Mouse (Mus musculus) neural tube, embryonic 14.5 days (tissue): ENCODE data around the gene Grik3. TPM values are rescaled to one million over a fixed set of nuclear protein-coding genes. Genes with fewer than 3 reads are reported as not detected.

Source experiments
- ATAC-seq: fragments of 200-750 bp; cut with Nextera tagmentation; 2 replicates; pipeline ENCODE4 v1.8.0; 2017; ENCODE audit warnings: low read depth, mild to moderate bottlenecking, moderate TSS enrichment, moderate library complexity
- H3K27ac ChIP-seq: fragments of 300-500 bp; sonication (generic); 2 replicates; pipeline ENCODE4 v1.5.1; 2014; ENCODE audit warnings: low read depth, mild to moderate bottlenecking, control low read depth, low read length, moderate library complexity, mixed read lengths
- H3K27me3 ChIP-seq: fragments of 300-500 bp; sonication (generic); 2 replicates; pipeline ENCODE4 v1.6.1; 2014; ENCODE audit warnings: low read length; ENCODE audit not compliant: control insufficient read depth, insufficient read depth
- H3K36me3 ChIP-seq: fragments of 300-500 bp; sonication (generic); 2 replicates; pipeline ENCODE4 v1.6.1; 2014; ENCODE audit warnings: low read length, mixed read lengths; ENCODE audit not compliant: control insufficient read depth, insufficient read depth
- H3K4me1 ChIP-seq: fragments of 300-500 bp; sonication (generic); 2 replicates; pipeline ENCODE4 v1.6.1; 2014; ENCODE audit warnings: low read length; ENCODE audit not compliant: control insufficient read depth, insufficient read depth
- H3K4me2 ChIP-seq: fragments of 300-500 bp; sonication (generic); 2 replicates; pipeline ENCODE4 v1.6.1; 2014; ENCODE audit warnings: mild to moderate bottlenecking, low read depth, low read length, control low read depth
- H3K4me3 ChIP-seq: fragments of 300-500 bp; sonication (generic); 2 replicates; pipeline ENCODE4 v1.5.1; 2014; ENCODE audit warnings: low read depth, low read length, control low read depth, mixed read lengths
- H3K9ac ChIP-seq: fragments of 300-500 bp; sonication (generic); replicated peaks from 2 replicates; pipeline ENCODE4 v1.6.1; 2014; ENCODE audit warnings: low read depth, mild to moderate bottlenecking, control low read depth, low read length, mixed read lengths
- H3K9me3 ChIP-seq: fragments of 300-500 bp; sonication (generic); 2 replicates; pipeline ENCODE4 v1.6.1; 2016; ENCODE audit warnings: low read length; ENCODE audit not compliant: control insufficient read depth
- WGBS: fragments of 180-500 bp; shearing (Covaris S2); extraction: QIAGEN DNeasy Blood & Tissue Kit; methylation state at CpG from one replicate; pipeline ENCODE4 v1.1.7; 2014; 5-methylcytosine and 5-hydroxymethylcytosine counted together
- polyA plus RNA-seq: library from polyadenylated mRNA; unstranded; fragments of >200 nt; fragmentation: Nextera tagmentation; extraction: Ambion mirVana; gene quantifications from 2 replicates; pipeline ENCODE4 v1.2.1, GENCODE M21; 2014

Grik3 gene
- polyA plus RNA-seq, 1 experiment from 2014 or later, result 8.0 TPM

GRCm38 (mm10) chr4:125618524-125619320 is 128.2 kb downstream of the Grik3 start:
- no peak for ATAC-seq
- Histone ChIP-seq H3K4me2 (no peak overlapping the region), H3K27ac (no peak overlapping the region), H3K9ac (no peak overlapping the region), H3K36me3 (no peaks in the 10 kb centered on the region), H3K27me3 (no peaks in the 10 kb centered on the region), H3K9me3 (no peaks in the 10 kb centered on the region), H3K4me1 (no peaks in the 10 kb centered on the region), H3K4me3 (no peak overlapping the region)
- WGBS, result 79% methylated on average over 8 of the region's 8 CpGs

- no peak overlapping the region for H3K9ac ChIP-seq
- H3K36me3 ChIP-seq, result no peaks in the 10 kb centered on the region
- WGBS, result 84% methylated on average over 9 of the region's 9 CpGs
- no peak for ATAC-seq
- H3K4me2 ChIP-seq, result no peak overlapping the region
- H3K4me1 ChIP-seq, result no peaks in the 10 kb centered on the region
- H3K27me3 ChIP-seq, result no peaks in the 10 kb centered on the region
- no peaks in the 10 kb centered on the region for H3K9me3 ChIP-seq
- no peak overlapping the region for H3K27ac ChIP-seq
- H3K4me3 ChIP-seq, result no peak overlapping the region
Measured at GRCm38 (mm10) chr4:125624885-125625678, 134.6 kb downstream of the Grik3 start.

- no peak overlapping the region for H3K9ac ChIP-seq
- no peaks in the 10 kb centered on the region for H3K27me3 ChIP-seq
- 71% methylated on average over 4 of the region's 4 CpGs for WGBS
- H3K36me3 ChIP-seq, result no peaks in the 10 kb centered on the region
- no peak for ATAC-seq
- H3K4me3 ChIP-seq, result no peak overlapping the region
- no peak overlapping the region for H3K4me2 ChIP-seq
- peak overlapping the region; percentile 25; the same call in 1 of the 2 replicates for H3K27ac ChIP-seq
- H3K9me3 ChIP-seq, result no peaks in the 10 kb centered on the region
- no peaks in the 10 kb centered on the region for H3K4me1 ChIP-seq
Measured at GRCm38 (mm10) chr4:125629544-125629943, 139.0 kb downstream of the Grik3 start.

GRCm38 (mm10) chr4:125635037-125635436 is 144.5 kb downstream of the Grik3 start:
- no peak overlapping the region for H3K9ac ChIP-seq
- H3K36me3 ChIP-seq, result no peaks in the 10 kb centered on the region
- no peaks in the 10 kb centered on the region for H3K27me3 ChIP-seq
- WGBS, result 74% methylated on average over 11 of the region's 11 CpGs
- ATAC-seq, result no peak
- no peak overlapping the region for H3K4me2 ChIP-seq
- no peaks in the 10 kb centered on the region for H3K4me1 ChIP-seq
- no peak overlapping the region for H3K27ac ChIP-seq
- no peaks in the 10 kb centered on the region for H3K9me3 ChIP-seq
- H3K4me3 ChIP-seq, result no peak overlapping the region

GRCm38 (mm10) chr4:125636616-125637304 is 146.3 kb downstream of the Grik3 start:
- no peaks in the 10 kb centered on the region for H3K4me1 ChIP-seq
- no peak overlapping the region for H3K9ac ChIP-seq
- no peaks in the 10 kb centered on the region for H3K36me3 ChIP-seq
- 66% methylated on average over 13 of the region's 13 CpGs for WGBS
- no peak overlapping the region for H3K4me3 ChIP-seq
- ATAC-seq, result no peak
- H3K27ac ChIP-seq, result no peak overlapping the region
- no peaks in the 10 kb centered on the region; the same call in 1 of the 2 replicates for H3K27me3 ChIP-seq
- H3K4me2 ChIP-seq, result no peak overlapping the region
- H3K9me3 ChIP-seq, result no peaks in the 10 kb centered on the region

- Histone ChIP-seq H3K27ac (no peak overlapping the region), H3K4me2 (no peak overlapping the region), H3K27me3 (no peaks in the 10 kb centered on the region; the same call in 1 of the 2 replicates), H3K9me3 (no peaks in the 10 kb centered on the region), H3K9ac (no peak overlapping the region), H3K4me3 (no peak overlapping the region), H3K36me3 (no peaks in the 10 kb centered on the region), H3K4me1 (no peaks in the 10 kb centered on the region)
- no peak for ATAC-seq
- 66% methylated on average over 13 of the region's 13 CpGs for WGBS
Measured at GRCm38 (mm10) chr4:125637364-125637763, 146.9 kb downstream of the Grik3 start.

- no peaks in the 10 kb centered on the region; the same call in 1 of the 2 replicates for H3K27me3 ChIP-seq
- no peak overlapping the region for H3K9ac ChIP-seq
- H3K4me3 ChIP-seq, result no peak overlapping the region
- WGBS, result 85% methylated on average over 9 of the region's 9 CpGs
- ATAC-seq, result no peak
- no peaks in the 10 kb centered on the region for H3K36me3 ChIP-seq
- H3K4me1 ChIP-seq, result peaks cover 9% of the 10 kb centered on the region
- H3K27ac ChIP-seq, result no peak overlapping the region
- H3K9me3 ChIP-seq, result no peaks in the 10 kb centered on the region
- no peak overlapping the region for H3K4me2 ChIP-seq
Measured at GRCm38 (mm10) chr4:125640520-125640919, 150.0 kb downstream of the Grik3 start.

- no peaks in the 10 kb centered on the region for H3K36me3 ChIP-seq
- no peak overlapping the region for H3K9ac ChIP-seq
- H3K9me3 ChIP-seq, result no peaks in the 10 kb centered on the region
- H3K4me1 ChIP-seq, result peaks cover 9% of the 10 kb centered on the region
- H3K27ac ChIP-seq, result no peak overlapping the region
- WGBS, result 80% methylated on average over 15 of the region's 15 CpGs
- H3K4me2 ChIP-seq, result no peak overlapping the region
- ATAC-seq, result no peak
- H3K27me3 ChIP-seq, result no peaks in the 10 kb centered on the region; the same call in 1 of the 2 replicates
- H3K4me3 ChIP-seq, result no peak overlapping the region
Measured at GRCm38 (mm10) chr4:125640921-125641663, 150.6 kb downstream of the Grik3 start.
